Mouse (Mus musculus) NIH3T3 (cell line): Measurements from ENCODE around the gene Map3k12.
A peak's percentile ranks its signal among the peaks of the same experiment; 100 is the strongest.

Experiments
- DNase-seq: peaks from one replicate; pipeline ENCODE4 v3.0.0-alpha.2; 2012; ENCODE audit warnings: low read depth

Gene Map3k12

DNA sequence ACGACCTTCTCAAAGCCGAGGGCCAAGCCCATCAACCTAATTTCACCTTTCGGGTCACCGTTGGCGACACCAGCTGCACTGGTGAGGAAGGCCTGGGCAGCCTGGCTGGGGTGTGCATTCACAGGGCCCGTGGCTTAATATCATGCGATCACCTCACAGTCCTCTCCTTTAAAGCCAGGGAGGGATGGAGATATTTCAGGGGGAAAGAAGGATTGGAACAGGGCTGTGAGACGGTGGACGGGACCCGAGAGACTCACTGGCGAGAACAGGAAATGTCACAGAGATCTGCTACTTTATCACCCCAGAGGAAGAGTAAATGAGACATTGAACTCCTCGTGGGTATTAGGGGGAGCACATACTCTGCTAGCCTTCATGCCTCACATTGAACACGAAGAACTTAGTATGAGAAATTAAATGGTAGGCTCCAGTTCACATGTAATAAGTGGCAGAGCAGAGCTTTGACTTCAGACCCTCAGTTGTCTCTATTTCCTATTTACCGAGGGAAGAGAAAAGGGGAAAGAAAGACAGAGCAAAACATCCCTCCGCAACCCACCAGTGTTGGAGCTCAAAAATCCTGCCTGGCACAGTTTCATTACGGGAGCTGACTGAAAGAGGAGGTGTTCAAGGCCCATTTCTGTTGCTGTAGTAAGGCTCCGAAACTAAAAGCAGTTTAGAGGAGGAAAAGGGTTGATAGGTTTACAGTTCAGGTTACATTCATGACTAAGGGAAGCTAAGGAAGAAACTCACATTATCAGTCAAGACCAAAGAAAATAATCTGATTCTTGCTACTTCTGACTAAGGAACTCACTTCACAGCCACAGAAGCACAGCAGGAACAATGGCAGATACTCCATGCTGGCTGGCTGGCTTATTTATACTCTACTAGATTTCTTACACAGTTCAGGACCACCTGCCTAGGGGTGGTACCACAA lies 2.6 kb upstream of the Map3k12 start:
- no peak for DNase-seq

DNA sequence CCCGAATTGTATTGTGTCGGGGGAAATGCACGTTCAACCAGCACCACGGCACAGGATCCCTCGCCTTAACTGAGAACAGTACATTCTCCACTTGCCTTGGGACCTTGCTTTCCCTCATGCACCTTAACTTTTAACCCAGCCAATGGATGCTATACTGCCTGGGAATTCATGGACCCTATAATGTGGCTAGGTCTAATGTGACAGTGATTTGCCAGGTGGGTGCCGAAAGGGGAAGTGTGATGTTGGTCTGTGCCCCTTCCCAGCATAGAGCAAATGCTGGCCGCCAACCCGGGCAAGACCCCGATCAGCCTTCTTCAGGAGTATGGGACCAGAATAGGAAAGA lies 2.0 kb upstream of the Map3k12 start:
- no peak for DNase-seq

DNA sequence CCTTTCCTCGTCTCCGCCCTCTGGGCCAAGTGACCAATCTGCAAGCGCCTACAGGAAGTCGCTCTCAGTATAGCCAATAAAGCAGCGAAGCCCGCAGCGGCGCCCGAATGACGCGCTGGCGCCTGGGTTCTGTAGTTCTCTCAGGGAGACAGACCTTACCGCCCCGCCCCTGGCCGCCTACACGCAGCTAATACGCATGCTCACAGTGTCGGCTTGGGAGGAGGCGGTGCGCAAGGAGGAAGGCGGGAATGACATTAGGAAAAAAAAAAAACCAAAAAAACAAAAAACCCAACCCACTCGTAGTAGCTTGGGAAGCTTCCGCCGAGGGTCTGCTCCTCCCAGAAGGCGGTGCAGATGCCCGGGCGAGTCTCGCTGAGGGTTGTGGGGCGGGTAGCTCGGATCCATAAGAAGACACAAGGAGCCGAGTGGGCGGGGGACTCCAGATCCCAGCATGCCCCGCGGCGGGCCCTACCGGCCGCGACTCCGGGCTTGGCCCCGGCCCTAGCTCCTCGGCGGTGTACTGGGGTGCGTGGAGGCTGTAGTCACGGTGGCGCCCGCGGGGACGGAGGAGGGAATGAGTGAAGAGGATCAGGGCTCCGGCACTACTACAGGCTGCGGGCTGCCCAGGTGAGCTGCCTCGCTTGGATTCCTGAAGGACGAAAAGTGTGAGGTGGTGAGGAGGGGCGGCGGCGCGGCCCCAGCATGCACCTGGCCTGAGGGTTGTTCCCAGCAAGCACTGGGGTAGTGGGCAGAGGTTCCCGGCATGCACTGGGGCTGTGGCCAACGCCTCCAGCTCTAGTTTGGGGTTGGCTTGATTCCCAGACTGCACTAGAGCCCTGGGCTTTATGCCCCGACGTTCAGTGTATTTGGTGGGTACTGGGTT lies 1.4 kb upstream of the Map3k12 start, which contains the start of gene Tarbp2:
Tarbp2 (plus strand) TSS at position 217 of the 883 bp plus-strand sequence.
- peak; percentile 100 for DNase-seq

DNA sequence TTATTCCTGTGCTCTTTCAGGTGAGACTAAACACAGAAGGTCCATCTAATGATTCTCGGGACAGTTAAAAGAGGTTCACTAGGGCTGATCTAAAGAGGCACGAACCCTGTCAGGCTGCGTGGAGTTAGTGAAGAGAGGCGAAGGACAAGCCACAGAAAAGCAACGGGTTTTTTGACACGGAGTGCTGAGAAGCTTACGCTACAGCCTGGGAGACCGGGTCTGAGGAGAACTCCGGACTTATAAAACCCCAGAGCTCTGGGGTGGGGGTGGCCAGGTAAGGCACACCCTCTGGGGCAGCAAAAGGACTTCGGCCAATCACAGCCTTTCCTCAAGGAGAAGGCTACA lies 739 bp upstream of the Map3k12 start:
- no peak for DNase-seq

DNA sequence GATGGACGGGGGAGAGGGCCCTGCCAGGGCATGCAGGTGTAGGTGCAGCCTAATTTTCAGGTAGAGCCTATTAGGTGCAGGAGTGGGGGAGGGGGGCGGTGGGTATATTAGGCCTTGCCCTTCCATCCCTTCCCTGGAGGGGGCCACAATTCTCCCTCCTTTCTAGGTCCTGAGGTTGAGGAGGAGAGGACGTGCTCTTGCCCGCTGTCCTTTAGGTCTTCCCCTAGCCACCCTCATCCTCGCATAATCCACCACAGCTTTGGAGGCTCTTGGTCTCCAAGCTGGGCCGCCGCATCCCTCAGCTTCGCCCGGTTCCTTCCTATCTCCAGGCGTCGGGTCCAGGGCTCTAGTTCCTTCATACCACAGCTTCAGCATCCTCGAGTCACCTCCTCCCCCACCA lies 571 bp downstream of the Map3k12 start:
- peak; percentile 52 for DNase-seq

DNA sequence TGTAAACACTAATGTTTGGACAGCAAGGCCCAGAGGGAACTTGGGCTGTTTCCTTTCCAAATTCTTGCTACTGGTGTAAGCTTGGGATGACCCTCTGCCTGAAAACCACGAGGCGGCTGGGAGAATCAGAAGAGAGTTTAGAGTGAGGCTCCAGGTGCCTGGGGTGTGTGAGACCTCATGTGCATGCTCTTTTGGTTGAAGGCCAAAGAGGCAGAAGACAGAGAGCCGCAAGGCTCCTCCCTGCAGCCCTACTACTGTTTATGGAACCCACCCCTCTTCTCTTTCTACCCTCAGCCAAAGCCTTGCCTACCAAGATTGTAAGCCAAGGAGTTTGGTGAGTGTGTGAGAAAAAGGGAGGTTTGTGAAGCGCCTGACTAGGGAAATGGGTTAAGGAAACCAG lies 1.1 kb downstream of the Map3k12 start:
- no peak for DNase-seq

DNA sequence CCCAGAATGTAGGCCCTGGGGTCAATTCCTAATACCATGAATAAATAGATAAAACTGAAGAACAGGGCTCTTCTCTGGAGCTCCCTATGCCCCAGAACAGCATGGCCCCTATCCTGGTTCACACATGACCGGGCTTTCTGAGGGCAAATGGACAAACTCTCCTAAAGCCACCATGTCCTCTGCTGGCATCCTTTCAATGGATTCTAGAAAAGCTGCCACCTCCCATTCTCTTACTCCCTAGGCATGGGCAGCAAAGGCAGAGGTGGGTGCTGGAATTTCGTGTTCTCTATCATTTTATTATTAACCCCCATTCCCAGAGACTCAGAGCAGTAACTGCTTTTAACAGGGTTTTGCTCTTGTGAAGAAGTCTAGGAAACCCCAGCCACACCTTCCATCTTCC lies 1.6 kb downstream of the Map3k12 start:
- DNase-seq, result no peak

DNA sequence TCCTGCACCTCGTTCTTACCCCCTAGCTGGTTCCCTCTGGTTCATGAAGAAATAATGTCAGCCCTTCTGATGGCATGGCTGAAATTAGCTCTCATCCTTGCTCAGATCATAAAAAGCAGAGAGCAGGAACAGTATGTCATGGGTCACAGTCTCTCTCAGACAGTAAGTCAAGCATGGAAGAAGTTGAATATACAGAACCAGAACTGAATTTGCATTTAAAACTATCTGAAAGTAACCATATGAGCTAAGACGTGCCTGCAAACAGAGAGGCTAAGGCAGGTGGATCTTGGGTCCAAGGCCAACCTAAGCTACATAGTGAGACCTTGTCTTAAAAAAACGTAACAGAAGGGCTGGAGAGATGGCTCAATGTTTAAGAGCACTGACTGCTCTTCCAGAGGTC lies 3.9 kb downstream of the Map3k12 start:
- no peak for DNase-seq

DNA sequence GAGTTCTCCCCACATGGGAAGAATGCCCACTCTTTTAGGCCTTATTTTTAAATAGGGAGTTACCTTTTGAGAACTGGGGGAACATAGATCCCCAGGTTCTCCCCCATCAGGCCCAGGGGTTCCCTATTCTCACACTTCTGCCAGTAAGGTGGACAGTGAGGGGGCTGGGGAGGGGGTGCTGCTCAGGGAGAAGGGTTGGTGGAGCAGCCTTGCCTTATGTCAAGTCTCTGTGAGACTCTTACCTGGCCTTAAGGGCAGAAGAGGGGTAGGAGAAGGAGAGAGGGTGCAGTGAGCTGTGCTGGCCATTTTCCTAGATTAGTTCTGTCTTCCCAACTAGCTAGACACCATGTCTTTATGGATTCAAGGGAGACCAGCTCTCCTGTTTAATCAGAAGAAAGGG lies 4.4 kb downstream of the Map3k12 start:
- no peak for DNase-seq

DNA sequence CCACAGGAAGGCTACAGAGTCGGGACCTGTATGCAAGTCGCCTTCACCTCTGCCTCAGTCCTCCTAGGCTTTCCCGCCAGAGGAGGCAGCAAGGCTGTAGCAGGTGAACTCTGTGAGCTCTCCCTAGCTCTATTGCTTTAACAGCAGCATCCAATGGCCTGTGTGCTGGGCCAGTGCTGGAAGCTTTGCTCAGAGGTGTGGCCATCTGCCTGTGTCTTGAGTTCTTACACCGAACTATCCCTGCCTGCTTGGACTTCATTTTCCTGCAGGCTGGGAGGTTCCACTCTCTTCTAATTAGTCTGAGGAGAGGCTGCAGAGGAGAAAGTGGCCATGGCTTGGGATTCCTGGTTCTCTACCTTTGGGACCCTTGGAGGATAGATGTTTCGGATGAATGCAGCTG lies 4.9 kb downstream of the Map3k12 start:
- no peak for DNase-seq

DNA sequence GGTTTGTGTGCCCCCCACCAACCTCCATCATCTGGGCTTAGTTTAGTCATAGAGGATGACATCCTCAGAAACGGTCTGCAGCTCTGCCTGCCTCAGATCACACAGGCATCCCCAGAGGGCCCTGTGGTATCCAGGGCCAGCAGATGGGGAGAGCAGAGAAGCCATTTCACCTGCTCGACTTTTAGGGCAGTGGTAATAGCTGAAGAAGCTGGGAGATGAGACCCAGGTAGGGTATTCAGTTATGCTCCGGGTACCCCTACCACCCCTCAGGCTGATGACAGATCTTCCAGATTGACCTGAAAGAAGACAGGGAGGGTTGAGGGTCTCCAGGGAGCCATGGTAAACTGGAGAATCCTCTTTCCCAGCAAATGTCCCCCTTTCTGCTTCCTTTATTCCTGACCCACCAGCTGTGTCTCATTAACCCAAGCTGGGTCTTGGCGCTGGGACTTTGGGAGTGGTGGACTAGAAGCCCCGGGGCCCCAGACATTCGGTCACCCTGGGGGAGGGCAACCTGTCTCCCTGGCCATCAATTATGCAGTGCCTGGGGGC lies 5.5 kb downstream of the Map3k12 start:
- DNase-seq, result no peak

DNA sequence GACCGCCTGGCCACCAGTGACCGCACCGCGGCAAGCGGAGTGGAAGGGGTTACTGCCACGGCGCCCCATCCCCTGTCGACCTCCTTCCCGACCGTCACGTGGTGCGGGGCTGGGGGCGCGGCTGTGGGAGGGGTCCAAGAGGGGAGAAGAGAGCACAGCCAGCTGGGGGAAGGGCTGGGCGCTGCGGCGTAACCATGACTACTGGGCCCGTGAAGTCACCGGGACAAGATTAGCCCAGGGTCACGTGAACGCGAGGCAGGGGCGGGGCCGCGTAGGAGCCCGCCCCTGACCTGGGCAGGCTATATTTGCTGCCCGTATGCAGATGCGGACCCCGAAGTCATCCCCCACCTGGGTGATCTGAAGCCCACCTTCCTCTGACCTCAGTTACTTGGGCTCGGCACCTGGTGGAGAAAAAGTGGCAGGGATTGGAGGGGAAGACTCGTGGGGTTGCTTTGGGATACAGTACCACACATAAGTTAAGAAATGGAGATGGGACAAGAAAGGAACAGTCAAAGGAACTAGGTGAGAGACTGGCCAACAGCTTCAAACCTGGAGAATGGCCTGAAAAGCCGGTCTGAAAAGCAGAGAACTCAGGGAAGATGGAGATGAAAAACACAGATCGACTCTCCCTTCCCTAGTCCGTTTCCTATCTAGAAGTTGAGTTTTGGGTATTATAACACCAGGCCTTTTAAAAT lies 6.1 kb downstream of the Map3k12 start:
- DNase-seq, result peak; percentile 64

DNA sequence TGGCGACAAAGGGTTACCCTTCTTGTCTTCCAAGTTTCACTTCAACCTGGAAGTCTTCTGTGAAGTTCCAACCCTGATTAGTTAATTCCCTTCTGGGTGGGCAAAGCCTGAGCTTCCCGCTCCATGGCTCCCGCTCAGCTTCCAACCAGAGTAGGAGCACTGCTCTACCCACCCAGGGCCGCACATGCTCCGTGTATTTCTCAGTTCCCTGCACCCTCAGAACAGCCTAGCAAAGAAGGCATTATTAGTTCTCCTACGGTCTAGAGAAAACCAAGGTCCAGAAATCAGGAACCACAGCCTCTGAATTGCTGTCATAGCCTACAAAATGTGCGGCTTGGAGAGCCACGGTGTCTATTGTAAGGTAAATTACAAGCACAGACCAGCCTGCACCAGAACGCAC lies 6.8 kb downstream of the Map3k12 start:
- no peak for DNase-seq

DNA sequence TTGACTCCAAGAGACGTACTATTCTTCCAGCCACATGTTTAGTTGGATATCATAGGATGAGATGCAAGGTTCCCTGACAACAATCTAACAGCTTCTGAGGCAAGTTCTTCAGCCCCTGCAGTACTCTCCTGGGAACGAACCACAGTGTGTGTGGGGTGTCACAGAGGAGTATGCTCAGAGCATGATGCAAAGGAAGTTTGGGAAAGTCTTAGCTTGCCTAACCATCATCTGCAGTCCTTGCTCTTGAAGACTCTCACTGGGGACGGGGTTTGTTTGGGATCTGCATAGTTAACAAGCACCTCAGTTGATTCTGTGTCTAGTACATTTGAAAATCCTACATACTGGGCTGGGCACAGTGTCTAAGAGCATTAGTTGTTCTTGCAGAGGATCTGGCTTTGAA lies 8.5 kb downstream of the Map3k12 start:
- DNase-seq, result no peak

DNA sequence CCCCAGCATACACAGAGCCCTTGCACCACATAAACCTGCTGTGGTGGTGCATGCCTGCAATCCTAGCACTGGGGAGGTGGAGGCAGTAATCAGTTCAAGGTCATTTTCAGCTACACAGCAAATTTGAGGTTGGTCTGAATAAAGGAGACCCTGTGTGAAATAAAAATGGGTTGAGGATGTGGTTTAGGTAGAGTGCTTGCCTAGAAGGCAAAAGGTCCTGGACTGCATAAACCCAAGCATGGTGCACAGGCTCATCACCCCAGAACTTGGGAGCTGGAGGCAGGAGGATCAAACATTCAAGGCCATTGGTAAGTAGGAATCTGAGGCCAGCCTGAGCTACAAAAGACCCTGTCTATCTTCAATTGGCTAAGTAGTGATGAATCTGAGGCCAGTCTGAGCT lies 9.3 kb downstream of the Map3k12 start:
- DNase-seq, result no peak

DNA sequence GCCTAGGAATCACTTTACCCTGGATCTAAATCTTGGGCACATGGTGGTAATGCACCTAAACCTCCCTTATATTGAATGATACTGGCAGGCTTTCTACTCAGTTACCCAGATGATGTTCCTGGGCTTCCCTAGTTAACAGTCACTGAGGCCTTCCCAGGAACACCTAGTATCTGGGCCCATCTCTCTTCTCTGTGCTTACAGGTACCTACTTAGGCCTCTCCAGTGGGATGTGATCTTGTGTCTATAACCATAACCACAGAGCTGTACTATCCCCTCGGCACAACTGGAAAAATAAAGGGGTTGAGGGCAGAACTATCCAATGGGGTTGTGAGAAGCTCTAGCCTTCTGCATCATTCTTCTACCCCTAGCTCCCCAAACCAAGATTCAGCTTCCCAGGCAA lies 10.0 kb downstream of the Map3k12 start:
- DNase-seq, result no peak

DNA sequence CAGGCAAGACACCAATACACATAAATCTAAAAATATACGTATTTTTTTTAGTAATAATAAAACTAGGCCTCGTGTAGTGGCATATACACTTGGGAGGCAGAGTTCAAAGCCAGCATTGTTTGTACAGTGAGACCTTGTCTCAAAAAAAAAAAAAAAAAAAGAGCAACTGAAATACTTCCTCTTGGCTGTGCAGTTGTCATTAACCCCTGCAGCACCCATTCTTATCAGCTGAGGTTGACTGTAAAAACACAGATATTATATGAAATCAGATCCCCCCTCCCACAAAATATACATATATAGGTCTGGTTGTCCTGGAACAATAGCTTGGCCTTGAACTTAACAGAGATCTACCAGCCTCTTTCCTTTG lies 10.4 kb downstream of the Map3k12 start:
- DNase-seq, result no peak

DNA sequence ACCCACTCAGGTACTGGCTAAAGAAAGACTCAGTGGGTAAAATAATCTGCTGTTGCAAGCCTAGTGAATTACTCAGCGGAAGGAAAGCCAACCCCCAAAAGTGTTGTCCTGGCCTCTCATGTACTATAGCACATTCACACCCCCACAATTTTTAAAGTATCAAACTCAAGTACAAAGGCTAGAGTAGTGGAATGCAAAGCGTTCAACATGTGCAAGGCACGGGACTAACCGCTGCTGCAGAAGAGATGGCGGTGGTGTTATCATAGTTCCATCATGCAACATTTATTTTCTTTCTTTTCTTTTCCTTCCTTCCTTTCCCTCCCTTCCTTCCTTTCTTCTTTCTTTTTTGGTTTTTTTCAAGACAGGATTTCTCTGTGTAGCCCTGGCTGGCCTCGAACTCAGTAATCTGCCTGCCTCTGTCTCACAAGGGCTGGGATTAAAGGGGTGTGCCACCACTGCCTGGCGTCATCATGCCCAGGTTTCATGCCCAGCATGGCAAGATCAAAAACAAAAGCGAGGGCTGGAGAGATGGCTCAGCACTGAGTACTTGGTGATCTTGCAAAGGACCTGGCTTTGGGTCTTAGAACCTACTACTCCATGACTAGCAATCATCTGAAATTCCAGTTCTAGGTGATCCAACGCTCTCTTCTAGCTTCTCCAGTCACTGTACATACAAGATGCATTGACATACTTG lies 10.9 kb downstream of the Map3k12 start:
- DNase-seq, result no peak

DNA sequence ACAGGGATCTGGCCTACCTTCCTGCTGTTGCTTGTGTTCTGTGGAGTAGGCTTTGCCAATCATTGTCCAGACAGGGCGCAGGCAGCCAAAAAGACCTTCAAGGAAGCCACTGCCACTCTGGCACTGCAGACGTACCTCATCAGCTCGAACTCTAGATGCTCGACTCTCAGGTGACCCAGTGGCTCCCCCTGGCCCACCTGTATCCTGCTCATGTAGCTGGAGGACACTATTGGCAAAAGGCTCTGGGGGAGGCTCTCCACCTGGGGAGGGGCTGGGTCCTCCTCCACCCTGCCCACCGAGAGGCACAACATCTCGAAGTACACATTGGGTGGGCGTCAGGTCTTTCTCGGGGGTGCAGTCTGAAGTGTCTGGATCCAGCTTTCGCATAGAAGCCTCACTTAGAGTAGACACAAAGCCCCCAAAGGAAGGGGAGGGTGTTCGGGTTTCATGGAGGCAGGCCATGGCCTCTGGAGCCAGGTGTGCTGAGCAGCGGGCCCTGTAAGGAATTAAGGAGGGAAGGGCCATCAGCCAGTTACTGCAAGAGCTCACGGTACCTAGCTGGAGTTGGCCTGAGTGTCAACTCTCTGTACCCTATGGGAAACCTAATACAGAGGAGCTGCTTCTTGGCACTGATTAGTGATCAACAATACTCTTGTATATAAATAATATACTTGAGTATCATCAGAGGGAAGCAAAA lies 11.6 kb downstream of the Map3k12 start:
- no peak for DNase-seq

DNA sequence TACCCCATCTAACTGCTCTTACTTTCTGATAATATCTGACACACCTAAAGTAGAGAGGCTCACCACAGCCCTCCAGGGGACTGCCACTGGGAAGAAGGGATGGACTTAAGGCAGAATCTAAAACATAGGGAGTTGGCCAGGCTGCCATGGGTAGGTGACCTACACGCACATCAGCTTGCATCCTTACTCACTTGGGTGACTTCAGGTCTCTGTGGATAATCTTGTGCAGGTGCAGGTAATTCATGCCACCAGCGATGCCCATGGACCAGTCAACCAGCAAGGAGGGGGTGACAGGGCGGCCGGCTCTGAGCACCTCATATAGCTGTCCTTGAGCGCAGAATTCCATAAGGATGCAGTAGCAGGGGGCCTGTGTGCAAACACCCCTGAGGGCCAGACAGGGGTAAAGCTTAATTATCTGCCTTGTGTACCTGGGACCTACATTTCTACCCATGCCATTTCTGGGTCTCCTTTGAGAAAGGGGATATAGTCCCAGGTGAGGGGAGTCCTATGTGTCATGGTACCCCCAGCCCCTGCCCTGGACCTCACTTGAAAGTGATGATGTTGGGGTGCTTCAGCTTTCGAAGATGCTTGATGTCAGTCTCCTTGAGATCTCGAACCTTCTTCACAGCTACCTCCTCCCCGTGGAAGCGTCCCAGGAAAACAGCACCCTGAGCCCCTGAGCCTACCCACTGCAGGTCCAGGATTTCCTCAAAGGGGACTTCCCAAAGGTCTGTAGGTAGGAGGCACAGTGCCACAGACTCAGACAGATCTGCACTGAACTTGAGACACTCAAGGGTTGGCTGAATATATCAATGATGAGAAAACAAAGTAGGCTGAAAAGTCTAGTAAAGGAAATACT lies 12.7 kb downstream of the Map3k12 start:
- no peak for DNase-seq
